Mouse (Mus musculus) T-cell, adult 2 months (primary cell): Measurements from ENCODE around the gene Tfrc.

Experiments used
- DNase-seq: peaks from one replicate; pipeline ENCODE4 v3.0.0; 2022; ENCODE audit warnings: low spot score

The Tfrc gene

DNA sequence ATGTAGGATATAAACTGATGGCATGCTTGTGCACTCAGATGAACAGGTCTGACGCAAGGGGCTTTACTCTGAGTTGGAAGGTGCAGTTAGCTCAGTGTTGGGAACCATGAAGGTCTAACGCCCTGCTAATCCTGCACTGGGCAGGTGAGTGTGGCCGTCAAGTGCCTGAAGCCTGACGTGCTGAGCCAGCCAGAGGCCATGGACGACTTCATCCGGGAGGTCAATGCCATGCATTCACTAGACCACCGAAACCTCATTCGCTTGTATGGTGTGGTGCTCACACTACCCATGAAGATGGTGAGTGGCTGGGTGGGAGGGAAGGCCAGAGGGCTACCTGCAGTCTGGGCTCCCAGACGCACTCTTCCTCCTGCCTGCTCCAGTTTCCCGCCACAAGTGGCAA lies 60.5 kb downstream of the Tfrc start:
- no peak for DNase-seq

DNA sequence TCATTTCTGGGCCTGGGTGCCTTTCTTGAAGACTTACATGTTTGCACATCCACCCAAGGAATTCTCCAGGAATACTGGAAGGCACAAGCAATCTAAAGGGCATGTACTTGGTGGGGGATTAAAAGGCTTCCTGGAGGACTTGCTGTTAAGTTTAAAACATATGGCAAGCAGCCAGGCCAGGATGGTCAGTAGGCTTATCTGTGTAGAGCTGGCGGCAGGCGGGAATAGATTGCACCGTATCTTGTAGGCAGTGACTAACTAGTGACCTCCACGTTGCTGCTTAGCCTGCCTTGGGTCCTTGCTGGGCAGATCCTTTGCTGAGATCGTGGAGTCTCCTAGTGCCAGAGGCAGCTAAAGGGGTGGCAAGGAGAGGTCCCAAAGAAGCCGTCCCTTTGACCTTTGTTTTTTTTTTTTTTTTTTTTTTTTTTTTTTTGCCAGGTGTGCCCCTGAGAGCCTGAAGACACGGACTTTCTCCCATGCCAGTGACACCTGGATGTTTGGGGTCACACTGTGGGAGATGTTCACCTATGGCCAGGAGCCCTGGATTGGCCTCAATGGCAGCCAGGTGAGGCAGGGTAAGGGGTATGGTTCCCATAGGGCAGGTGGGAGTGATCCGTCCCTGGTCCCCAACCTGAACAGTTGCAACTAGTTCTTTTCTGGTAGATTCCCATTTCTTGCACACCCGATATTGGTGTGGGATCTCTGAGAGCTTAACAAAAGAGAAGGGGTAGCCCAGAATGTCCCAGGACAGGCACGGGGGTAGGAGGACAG lies 61.8 kb downstream of the Tfrc start:
- no peak for DNase-seq

GRCm38 (mm10) chr16:32671206-32671887 lies 62.6 kb downstream of the Tfrc start:
- DNase-seq = no peak

DNA sequence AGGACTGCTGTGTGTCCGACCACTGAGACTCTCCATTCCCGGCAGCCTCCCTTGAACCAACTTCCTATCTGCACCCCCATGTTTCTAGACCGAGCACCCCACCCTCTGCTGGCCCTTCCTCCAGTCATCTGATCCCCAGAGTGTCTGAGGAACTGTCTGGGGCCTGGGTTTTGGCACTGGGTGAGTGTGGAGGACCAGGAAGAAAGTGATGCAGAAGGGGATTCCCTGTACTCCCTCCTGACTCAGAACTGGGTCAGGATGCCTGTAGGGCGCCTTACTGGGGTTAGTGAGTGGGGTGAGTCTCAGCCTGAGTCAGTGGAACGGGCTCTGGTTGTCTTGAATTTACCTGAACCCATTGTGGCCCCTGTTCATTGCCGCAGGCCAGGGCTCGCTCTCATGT lies 63.5 kb downstream of the Tfrc start:
- no peak for DNase-seq

- no peak for DNase-seq
Observed at GRCm38 (mm10) chr16:32672861-32673560, 64.3 kb downstream of the Tfrc start.

GRCm38 (mm10) chr16:32674121-32674740 lies 65.5 kb downstream of the Tfrc start:
- no peak for DNase-seq

DNA sequence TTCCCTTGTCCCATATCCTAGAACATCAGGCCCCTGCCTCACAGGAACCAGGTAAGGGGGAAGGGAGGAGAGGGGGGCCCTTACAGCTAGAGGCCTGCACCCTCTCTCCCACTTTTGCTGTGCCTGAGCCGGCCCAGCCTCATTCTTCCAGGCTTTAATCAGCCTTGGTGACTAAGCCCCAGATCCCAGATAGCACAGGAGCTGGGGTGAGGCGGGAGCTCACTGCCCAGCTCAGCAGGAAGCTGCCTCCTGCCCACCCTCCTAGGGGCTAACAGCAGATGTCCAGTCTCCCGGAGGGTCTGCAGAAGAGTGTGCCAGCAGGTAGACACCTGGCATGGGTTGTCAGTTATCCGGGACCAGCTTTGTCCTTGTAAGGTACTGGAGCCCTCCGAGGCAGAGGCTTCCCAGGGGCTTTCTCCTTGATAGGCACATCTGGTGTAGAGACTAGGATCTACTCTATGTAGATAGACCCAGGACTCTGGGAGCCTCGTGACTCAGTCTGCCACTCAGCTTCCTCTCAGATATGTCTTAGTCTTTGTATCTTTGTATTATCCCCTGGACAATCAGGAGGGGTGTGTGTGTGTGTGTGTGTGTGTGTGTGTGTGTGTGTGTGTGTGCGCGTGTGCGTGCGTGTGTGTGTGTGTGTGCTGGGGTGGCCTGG lies 68.5 kb downstream of the Tfrc start:
- DNase-seq = no peak

DNA sequence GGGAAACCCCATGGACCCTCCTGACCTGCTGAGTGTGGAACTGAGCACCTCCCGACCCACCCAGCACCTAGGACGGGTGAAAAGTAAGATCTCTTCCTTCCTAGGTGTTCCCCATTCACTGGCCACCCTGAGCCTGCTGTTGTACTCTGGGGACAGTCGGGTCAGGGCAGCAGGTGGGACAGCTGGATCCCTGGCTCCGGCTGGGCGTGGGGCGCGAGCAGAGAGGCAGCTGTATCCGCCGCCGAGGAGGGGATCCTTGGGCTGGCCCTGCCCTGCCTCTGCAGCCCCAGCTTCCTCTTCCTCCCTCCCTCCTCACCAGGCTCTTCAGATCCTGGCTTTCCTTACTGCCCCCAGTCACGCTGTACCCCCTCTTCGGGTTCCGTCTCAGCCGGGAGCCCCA lies 69.2 kb downstream of the Tfrc start:
- no peak for DNase-seq

- no peak for DNase-seq
Observed at GRCm38 (mm10) chr16:32678812-32679211, 70.1 kb downstream of the Tfrc start.

DNA sequence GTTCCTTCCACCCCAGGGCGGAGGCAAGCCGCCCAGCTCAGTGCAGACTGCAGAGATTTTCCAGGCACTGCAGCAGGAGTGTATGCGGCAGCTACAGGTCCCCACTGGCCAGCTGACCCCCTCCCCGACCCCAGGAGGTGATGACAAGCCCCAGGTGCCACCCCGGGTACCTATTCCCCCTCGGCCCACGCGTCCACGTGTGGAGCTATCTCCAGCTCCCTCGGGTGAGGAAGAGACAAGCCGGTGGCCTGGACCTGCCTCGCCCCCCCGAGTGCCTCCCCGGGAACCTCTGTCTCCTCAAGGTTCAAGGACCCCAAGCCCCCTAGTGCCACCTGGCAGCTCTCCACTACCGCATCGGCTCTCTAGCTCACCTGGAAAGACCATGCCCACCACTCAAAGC lies 71.3 kb downstream of the Tfrc start:
- no peak for DNase-seq

GRCm38 (mm10) chr16:32680806-32681205 lies 72.1 kb downstream of the Tfrc start:
- no peak for DNase-seq

DNA sequence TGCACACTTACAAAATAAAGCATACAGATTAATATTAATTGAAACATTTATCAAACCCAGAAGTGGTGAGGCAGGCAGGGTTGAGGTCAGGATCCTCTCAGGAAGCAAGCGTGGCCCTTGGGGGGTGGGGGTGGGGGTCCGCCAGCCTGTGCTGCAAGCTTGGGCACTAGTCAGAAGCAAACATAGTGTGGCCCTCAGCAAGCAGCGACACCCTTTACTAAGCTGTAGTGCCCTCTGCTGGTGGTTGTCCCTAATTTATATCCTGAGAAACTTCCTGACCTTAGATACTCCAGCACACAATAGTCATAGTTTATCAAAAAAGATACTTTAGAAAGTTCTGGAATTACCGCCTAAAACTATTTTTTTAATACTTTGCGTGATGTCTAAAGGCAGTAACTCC lies 73.5 kb downstream of the Tfrc start:
- peak; percentile 59 for DNase-seq
